Mouse (Mus musculus) hematopoietic stem cell, adult 5-6 weeks (primary cell): ENCODE results near the gene She. TPM values are rescaled to one million over a fixed set of nuclear protein-coding genes. Genes with fewer than 3 reads are reported as not detected.

Experiments used
- ATAC-seq, 2 experiments: fragments of 125-278 bp in 1 of 2; replicated peaks in 1 of 2; 2 replicates each; pipeline ENCODE4 v1.8.0; 2016 to 2017; ENCODE audit warnings: inconsistent platforms in 2 of 2, mild to moderate bottlenecking in 2 of 2, moderate number of reproducible peaks in 2 of 2, low read depth in 1 of 2, moderate TSS enrichment in 1 of 2; ENCODE audit not compliant: low FRiP score in 2 of 2, poor library complexity in 2 of 2, severe bottlenecking in 2 of 2, insufficient read depth in 1 of 2, low TSS enrichment in 1 of 2
- total RNA-seq: library from RNA; stranded (forward); fragments of 172-1452, 232-1000 nt; gene quantifications from 2 replicates; pipeline ENCODE4 v1.2.3, GENCODE M21; 2017

The She gene
- total RNA-seq, 1 experiment from 2014 or later = not detected

GRCm38 (mm10) chr3:89892517-89893106 is 61.4 kb downstream of the She start:
- no peak; a peak in 1 of 4 replicates for ATAC-seq

- no peak for ATAC-seq
These were observed 65.4 kb downstream of the She start for GRCm38 (mm10) chr3:89896571-89896970.

GRCm38 (mm10) chr3:89897204-89897796 is 66.1 kb downstream of the She start:
- no peak for ATAC-seq

GRCm38 (mm10) chr3:89898011-89898410 is 66.8 kb downstream of the She start:
- ATAC-seq = no peak

GRCm38 (mm10) chr3:89898870-89899510 is 67.8 kb downstream of the She start:
- ATAC-seq = no peak

- ATAC-seq = no peak
These were observed 68.3 kb downstream of the She start for GRCm38 (mm10) chr3:89899511-89899908.

- ATAC-seq = no peak
These were observed 76.7 kb downstream of the She start for GRCm38 (mm10) chr3:89907846-89908245.

Other genes starting within 250 kb of the She start
- gene Adar, start 116.3 kb upstream of the She start, total RNA-seq = 34.2 and 56.2 TPM in 2 replicates
- gene Chrnb2, start 66.7 kb upstream of the She start, total RNA-seq = 0.40 and 0.50 TPM in 2 replicates
- 105 and 125 TPM in 2 replicates for gene Ube2q1, start 57.8 kb upstream of the She start, total RNA-seq
- 9.6 and 11.1 TPM in 2 replicates for gene Il6ra, start 81.8 kb downstream of the She start, total RNA-seq
- gene Atp8b2, start 132.1 kb downstream of the She start, total RNA-seq = 52.4 and 76.5 TPM in 2 replicates
- gene Hax1, start 167.4 kb downstream of the She start, total RNA-seq = 72.0 and 75.5 TPM in 2 replicates
- 51.5 and 53.0 TPM in 2 replicates for gene 4933434E20Rik, start 220.3 kb downstream of the She start, total RNA-seq
- gene Ubap2l, start 221.3 kb downstream of the She start, total RNA-seq = 196 and 198 TPM in 2 replicates
- 892 and 993 TPM in 2 replicates for gene Tpm3, start 241.3 kb downstream of the She start, total RNA-seq